Mouse (Mus musculus) forebrain, embryonic 13.5 days (tissue): Measurements from ENCODE around the gene Mob3b. TPM values are rescaled to one million over a fixed set of nuclear protein-coding genes. Genes with fewer than 3 reads are reported as not detected.

Experiments
- ATAC-seq: fragments of 200-750 bp; cut with Nextera tagmentation; 2 replicates; pipeline ENCODE4 v1.8.0; 2017
- H3K27ac ChIP-seq: fragments of 300-500 bp; sonication (generic); 2 replicates; pipeline ENCODE4 v1.5.1; 2015; ENCODE audit warnings: inconsistent platforms, mild to moderate bottlenecking, moderate library complexity
- H3K27me3 ChIP-seq: fragments of 300-500 bp; sonication (generic); 2 replicates; pipeline ENCODE4 v1.6.1; 2015; ENCODE audit warnings: mild to moderate bottlenecking, inconsistent platforms
- H3K36me3 ChIP-seq: fragments of 300-500 bp; sonication (generic); 2 replicates; pipeline ENCODE4 v1.6.1; 2015; ENCODE audit warnings: mild to moderate bottlenecking, inconsistent platforms; ENCODE audit not compliant: poor library complexity, severe bottlenecking
- H3K4me1 ChIP-seq: fragments of 300-500 bp; sonication (generic); 2 replicates; pipeline ENCODE4 v1.6.1; 2015; ENCODE audit warnings: inconsistent platforms
- H3K4me2 ChIP-seq: fragments of 300-500 bp; sonication (generic); 2 replicates; pipeline ENCODE4 v1.6.1; 2015; ENCODE audit warnings: inconsistent platforms, mild to moderate bottlenecking, moderate library complexity
- H3K4me3 ChIP-seq: fragments of 300-500 bp; sonication (generic); 2 replicates; pipeline ENCODE4 v1.5.1; 2015; ENCODE audit warnings: mild to moderate bottlenecking, inconsistent platforms
- H3K9ac ChIP-seq: fragments of 300-500 bp; sonication (generic); 2 replicates; pipeline ENCODE4 v1.6.1; 2015; ENCODE audit warnings: mild to moderate bottlenecking, inconsistent platforms
- H3K9me3 ChIP-seq: fragments of 300-500 bp; sonication (generic); replicated peaks from 2 replicates; pipeline ENCODE4 v1.6.1; 2016; ENCODE audit warnings: inconsistent platforms
- WGBS: fragments of 180-500 bp; shearing (Covaris S2); methylation state at CpG from one replicate; pipeline ENCODE4 v1.1.7; 2015; 5-methylcytosine and 5-hydroxymethylcytosine counted together
- polyA plus RNA-seq: library from polyadenylated mRNA; unstranded; fragments of >200 nt; fragmentation: Nextera tagmentation; extraction: Ambion mirVana; gene quantifications from 2 replicates; pipeline ENCODE4 v1.2.1, GENCODE M21; 2015

Gene Mob3b
- polyA plus RNA-seq, 1 experiment from 2014 or later: 12.4 TPM

- ATAC-seq: no peak
- WGBS: 85% methylated on average over 12 of the region's 12 CpGs
- no peaks in the 10 kb centered on the region for H3K9me3 ChIP-seq
- H3K36me3 ChIP-seq: no peaks in the 10 kb centered on the region
- H3K9ac ChIP-seq: no peak overlapping the region
- no peak overlapping the region for H3K4me3 ChIP-seq
- no peaks in the 10 kb centered on the region for H3K27me3 ChIP-seq
- H3K27ac ChIP-seq: no peak overlapping the region
- H3K4me1 ChIP-seq: no peaks in the 10 kb centered on the region
- H3K4me2 ChIP-seq: no peak overlapping the region
Observed at GRCm38 (mm10) chr4:35143472-35144102, 13.7 kb downstream of the Mob3b start.

GRCm38 (mm10) chr4:35140317-35140716, 17.0 kb downstream of the Mob3b start:
- no peak overlapping the region for H3K9ac ChIP-seq
- WGBS: 90% methylated on average over 6 of the region's 6 CpGs

GRCm38 (mm10) chr4:35138077-35138476, 19.2 kb downstream of the Mob3b start:
- no peak overlapping the region for H3K9ac ChIP-seq
- H3K9me3 ChIP-seq: no peaks in the 10 kb centered on the region
- 40% methylated on average over 6 of the region's 6 CpGs for WGBS

More at GRCm38 (mm10) chr4:35140317-35140716, 17.0 kb downstream of the Mob3b start:
- Histone ChIP-seq H3K27me3 (no peaks in the 10 kb centered on the region), H3K36me3 (no peaks in the 10 kb centered on the region), H3K4me2 (no peak overlapping the region), H3K27ac (no peak overlapping the region), H3K4me1 (no peaks in the 10 kb centered on the region), H3K4me3 (no peak overlapping the region), H3K9me3 (no peaks in the 10 kb centered on the region)
- ATAC-seq: no peak

GRCm38 (mm10) chr4:35136996-35137395, 20.3 kb downstream of the Mob3b start:
- ATAC-seq: no peak
- H3K4me2 ChIP-seq: no peak overlapping the region

More at GRCm38 (mm10) chr4:35138077-35138476, 19.2 kb downstream of the Mob3b start:
- H3K36me3 ChIP-seq: no peaks in the 10 kb centered on the region
- H3K4me1 ChIP-seq: no peaks in the 10 kb centered on the region
- no peaks in the 10 kb centered on the region for H3K27me3 ChIP-seq
- no peak for ATAC-seq
- H3K4me2 ChIP-seq: no peak overlapping the region
- H3K4me3 ChIP-seq: no peak overlapping the region
- H3K27ac ChIP-seq: no peak overlapping the region

GRCm38 (mm10) chr4:35135806-35136205, 21.5 kb downstream of the Mob3b start:
- H3K9me3 ChIP-seq: no peaks in the 10 kb centered on the region
- no peak overlapping the region for H3K9ac ChIP-seq
- H3K4me2 ChIP-seq: no peak overlapping the region
- no peaks in the 10 kb centered on the region for H3K27me3 ChIP-seq
- WGBS: 83% methylated on average over 4 of the region's 4 CpGs
- no peak for ATAC-seq
- no peaks in the 10 kb centered on the region for H3K4me1 ChIP-seq
- no peaks in the 10 kb centered on the region for H3K36me3 ChIP-seq
- H3K27ac ChIP-seq: no peak overlapping the region
- no peak overlapping the region for H3K4me3 ChIP-seq

More at GRCm38 (mm10) chr4:35136996-35137395, 20.3 kb downstream of the Mob3b start:
- Histone ChIP-seq H3K4me3 (no peak overlapping the region), H3K4me1 (no peaks in the 10 kb centered on the region), H3K9ac (no peak overlapping the region), H3K27ac (no peak overlapping the region), H3K9me3 (no peaks in the 10 kb centered on the region), H3K36me3 (no peaks in the 10 kb centered on the region), H3K27me3 (no peaks in the 10 kb centered on the region)
- 90% methylated on average over 8 of the region's 8 CpGs for WGBS

- H3K27ac ChIP-seq: no peak overlapping the region
Observed at GRCm38 (mm10) chr4:35134846-35135611, 22.3 kb downstream of the Mob3b start.

GRCm38 (mm10) chr4:35133411-35133810, 23.9 kb downstream of the Mob3b start:
- Histone ChIP-seq H3K9me3 (no peaks in the 10 kb centered on the region), H3K4me3 (no peak overlapping the region), H3K9ac (no peak overlapping the region), H3K4me1 (no peaks in the 10 kb centered on the region), H3K4me2 (no peak overlapping the region), H3K27ac (no peak overlapping the region), H3K27me3 (no peaks in the 10 kb centered on the region), H3K36me3 (no peaks in the 10 kb centered on the region)
- 88% methylated on average over 4 of the region's 4 CpGs for WGBS
- no peak for ATAC-seq

More at GRCm38 (mm10) chr4:35134846-35135611, 22.3 kb downstream of the Mob3b start:
- no peak overlapping the region for H3K9ac ChIP-seq
- no peaks in the 10 kb centered on the region for H3K36me3 ChIP-seq
- H3K4me1 ChIP-seq: no peaks in the 10 kb centered on the region
- no peak overlapping the region for H3K4me3 ChIP-seq
- no peak overlapping the region for H3K4me2 ChIP-seq
- H3K9me3 ChIP-seq: no peaks in the 10 kb centered on the region
- ATAC-seq: no peak
- 92% methylated on average over 15 of the region's 15 CpGs for WGBS
- H3K27me3 ChIP-seq: no peaks in the 10 kb centered on the region

GRCm38 (mm10) chr4:35131592-35131991, 25.7 kb downstream of the Mob3b start:
- Histone ChIP-seq H3K36me3 (no peaks in the 10 kb centered on the region), H3K4me2 (no peak overlapping the region), H3K9ac (no peak overlapping the region), H3K27me3 (no peaks in the 10 kb centered on the region), H3K4me3 (no peak overlapping the region), H3K27ac (no peak overlapping the region), H3K9me3 (no peaks in the 10 kb centered on the region), H3K4me1 (peaks cover 8% of the 10 kb centered on the region)
- 83% methylated on average over 4 of the region's 4 CpGs for WGBS
- no peak for ATAC-seq

- Histone ChIP-seq H3K9ac (no peak overlapping the region), H3K9me3 (no peaks in the 10 kb centered on the region), H3K27me3 (no peaks in the 10 kb centered on the region), H3K4me3 (no peak overlapping the region), H3K4me1 (peaks cover 19% of the 10 kb centered on the region), H3K4me2 (no peak overlapping the region), H3K27ac (no peak overlapping the region), H3K36me3 (no peaks in the 10 kb centered on the region)
- WGBS: 77% methylated on average over 6 of the region's 6 CpGs
- 0 out of 2 replicates have a peak, but pooled peaks have one; percentile 8 for ATAC-seq
Observed at GRCm38 (mm10) chr4:35130411-35130948, 26.8 kb downstream of the Mob3b start.

- H3K4me3 ChIP-seq: no peak overlapping the region
- no peaks in the 10 kb centered on the region for H3K36me3 ChIP-seq
- ATAC-seq: no peak
- WGBS: 53% methylated on average over 6 of the region's 6 CpGs
- H3K9me3 ChIP-seq: no peaks in the 10 kb centered on the region
- peaks cover 43% of the 10 kb centered on the region for H3K4me1 ChIP-seq
- no peaks in the 10 kb centered on the region for H3K27me3 ChIP-seq
- no peak overlapping the region for H3K4me2 ChIP-seq
- H3K9ac ChIP-seq: no peak overlapping the region
- no peak overlapping the region for H3K27ac ChIP-seq
Observed at GRCm38 (mm10) chr4:35127759-35128158, 29.5 kb downstream of the Mob3b start.

GRCm38 (mm10) chr4:35126776-35127175, 30.5 kb downstream of the Mob3b start:
- H3K36me3 ChIP-seq: no peaks in the 10 kb centered on the region
- peaks cover 53% of the 10 kb centered on the region for H3K4me1 ChIP-seq
- WGBS: 40% methylated on average over 9 of the region's 9 CpGs
- no peak overlapping the region for H3K27ac ChIP-seq
- H3K4me3 ChIP-seq: no peak overlapping the region
- no peaks in the 10 kb centered on the region for H3K27me3 ChIP-seq
- no peak overlapping the region for H3K4me2 ChIP-seq
- H3K9me3 ChIP-seq: no peaks in the 10 kb centered on the region
- H3K9ac ChIP-seq: no peak overlapping the region
- ATAC-seq: no peak

GRCm38 (mm10) chr4:35125299-35125777, 31.9 kb downstream of the Mob3b start:
- WGBS: 0% methylated on average over 5 of the region's 6 CpGs
- H3K4me2 ChIP-seq: peak overlapping the region; percentile 42
- H3K4me1 ChIP-seq: peaks cover 67% of the 10 kb centered on the region

More at GRCm38 (mm10) chr4:35125299-35125777, 31.9 kb downstream of the Mob3b start:
- Histone ChIP-seq H3K9ac (no peak overlapping the region), H3K27me3 (no peaks in the 10 kb centered on the region), H3K9me3 (no peaks in the 10 kb centered on the region), H3K4me3 (no peak overlapping the region), H3K27ac (peak overlapping the region; percentile 89), H3K36me3 (no peaks in the 10 kb centered on the region)
- peak; percentile 96 for ATAC-seq
